Mouse (Mus musculus): Measurements from ENCODE around the gene Espn.

- TF ChIP-seq POLR2A (IDR thresholded peaks at IDR 0.05; ENCODE audit: borderline replicate concordance, low read depth, low read length): no peak
- no peak for TF ChIP-seq CTCF (IDR thresholded peaks at IDR 0.05; ENCODE audit: low read depth, low read length)
Measured at GRCm38 (mm10) chr4:152074548-152074947, 77.6 kb downstream of the Espn start.

Measured in bone marrow macrophage, adult 2 months (primary cell).